Mouse (Mus musculus) ES-E14 (cell line): ENCODE data around the gene Ctnnd2.

Experiments used
- CHD2 ChIP-seq: IDR thresholded peaks from 2 replicates; pipeline ENCODE4 v1.6.1; 2014; ENCODE audit warnings: mild to moderate bottlenecking, low read depth, low read length, inconsistent platforms
- HCFC1 ChIP-seq: IDR thresholded peaks from 2 replicates; pipeline ENCODE4 v1.6.1; 2012; ENCODE audit warnings: low read length, inconsistent platforms, borderline replicate concordance; ENCODE audit not compliant: insufficient read depth
- MAFK ChIP-seq: IDR thresholded peaks from 2 replicates; pipeline ENCODE4 v1.6.1; 2014; ENCODE audit warnings: mild to moderate bottlenecking, low read depth, low read length, inconsistent platforms; ENCODE audit not compliant: insufficient read depth
- ZC3H11A ChIP-seq: IDR thresholded peaks from 2 replicates; pipeline ENCODE4 v1.6.1; 2012; ENCODE audit warnings: low read depth, mild to moderate bottlenecking, inconsistent platforms, low read length, borderline replicate concordance
- ZNF384 ChIP-seq: IDR thresholded peaks from 2 replicates; pipeline ENCODE4 v1.6.1; 2012; ENCODE audit warnings: low read depth, low read length, inconsistent platforms

GRCm38 (mm10) chr15:30278610-30279009 is 106.2 kb downstream of the Ctnnd2 start:
- TF ChIP-seq CHD2 (no peak), ZNF384 (no peak), HCFC1 (no peak), MAFK (no peak), ZC3H11A (no peak)
